Mouse (Mus musculus): ENCODE data around the gene Jade2.
A peak's percentile ranks its signal among the peaks of the same experiment; 100 is the strongest.
"Not testable (repeated sequence)": the region's sequence is repeated elsewhere in the genome, so short reads cannot be mapped to it uniquely, and the experiment has no call there.

Jade2 gene

GRCm38 (mm10) chr11:51833393-51834066 lies 23.9 kb downstream of the Jade2 start:
- DNase-seq, result no peak

GRCm38 (mm10) chr11:51832992-51833391 lies 24.5 kb downstream of the Jade2 start:
- peak in 1 of 2 experiments; percentile 27 for DNase-seq

- peak; percentile 88 to 91 for DNase-seq
Measured at GRCm38 (mm10) chr11:51831962-51832909, 25.2 kb downstream of the Jade2 start.

- no peak for DNase-seq
Measured at GRCm38 (mm10) chr11:51824867-51825424, 32.5 kb downstream of the Jade2 start.

- peak; percentile 76 to 82 for DNase-seq
Measured at GRCm38 (mm10) chr11:51823963-51824753, 33.3 kb downstream of the Jade2 start.

GRCm38 (mm10) chr11:51823271-51823670 lies 34.2 kb downstream of the Jade2 start:
- DNase-seq, result no peak

- no peak for DNase-seq
Measured at GRCm38 (mm10) chr11:51822736-51823135, 34.7 kb downstream of the Jade2 start.

- peak; percentile 83 to 85 for DNase-seq
Measured at GRCm38 (mm10) chr11:51820861-51821260, 36.6 kb downstream of the Jade2 start.

GRCm38 (mm10) chr11:51819964-51820363 lies 37.5 kb downstream of the Jade2 start:
- peak; percentile 61 for DNase-seq

- DNase-seq, result no peak
Measured at GRCm38 (mm10) chr11:51818837-51819236, 38.6 kb downstream of the Jade2 start.

- peak; percentile 88 for DNase-seq
Measured at GRCm38 (mm10) chr11:51817756-51818155, 39.7 kb downstream of the Jade2 start.

GRCm38 (mm10) chr11:51812022-51812546 lies 45.4 kb downstream of the Jade2 start:
- no peak for DNase-seq

- no peak for DNase-seq
Measured at GRCm38 (mm10) chr11:51811230-51811629, 46.2 kb downstream of the Jade2 start.

- no peak for DNase-seq
Measured at GRCm38 (mm10) chr11:51809632-51810224, 47.7 kb downstream of the Jade2 start.

- no peak for DNase-seq
Measured at GRCm38 (mm10) chr11:51807108-51807879, 50.2 kb downstream of the Jade2 start.

- DNase-seq, result peak; percentile 59 to 72
Measured at GRCm38 (mm10) chr11:51805221-51805981, 52.1 kb downstream of the Jade2 start.

GRCm38 (mm10) chr11:51800634-51801325 lies 56.7 kb downstream of the Jade2 start:
- DNase-seq, result no peak

- peak; percentile 35 to 36 for DNase-seq
Measured at GRCm38 (mm10) chr11:51796272-51796671, 61.2 kb downstream of the Jade2 start.

- no peak for DNase-seq
Measured at GRCm38 (mm10) chr11:51790662-51791061, 66.8 kb downstream of the Jade2 start.

GRCm38 (mm10) chr11:51789735-51790134 lies 67.7 kb downstream of the Jade2 start:
- not testable (repeated sequence) for DNase-seq

Measured in cerebellum, postnatal 36 days (tissue).